Mouse (Mus musculus): Measurements from ENCODE around the gene Tnfrsf14. TPM values are rescaled to one million over a fixed set of nuclear protein-coding genes. Genes with fewer than 3 reads are reported as not detected.

Gene Tnfrsf14
- polyA plus RNA-seq, 1 experiment from 2014 or later = 2.4 TPM

GRCm38 (mm10) chr4:154926969-154927898 is 1.1 kb downstream of the Tnfrsf14 start:
- no peaks in the 10 kb centered on the region for H3K36me3 ChIP-seq
- H3K4me3 ChIP-seq = peak overlapping the region; percentile 22
- no peaks in the 10 kb centered on the region for H3K27me3 ChIP-seq (ENCODE audit: low read depth, poor library complexity, severe bottlenecking)
- WGBS = 49% methylated on average over 9 of the region's 9 CpGs
- no peaks in the 10 kb centered on the region for H3K9me3 ChIP-seq (replicated peaks)
- DNase-seq (ENCODE audit: low spot score) = peak; percentile 47
- H3K27ac ChIP-seq = peak overlapping the region; percentile 87
- peaks cover 29% of the 10 kb centered on the region for H3K4me1 ChIP-seq

GRCm38 (mm10) chr4:154925413-154925812 is 3.0 kb downstream of the Tnfrsf14 start:
- Histone ChIP-seq H3K27ac (no peak overlapping the region), H3K4me1 (peaks cover 29% of the 10 kb centered on the region), H3K9me3 (replicated peaks) (no peaks in the 10 kb centered on the region), H3K4me3 (no peak overlapping the region), H3K27me3 (ENCODE audit: low read depth, poor library complexity, severe bottlenecking) (no peaks in the 10 kb centered on the region), H3K36me3 (no peaks in the 10 kb centered on the region)
- no peak for DNase-seq (ENCODE audit: low spot score)
- 50% methylated on average over 4 of the region's 4 CpGs for WGBS

GRCm38 (mm10) chr4:154922931-154923330 is 5.4 kb downstream of the Tnfrsf14 start:
- H3K4me1 ChIP-seq = peaks cover 17% of the 10 kb centered on the region
- 83% methylated on average over 5 of the region's 5 CpGs for WGBS
- no peak overlapping the region for H3K4me3 ChIP-seq
- no peaks in the 10 kb centered on the region for H3K36me3 ChIP-seq
- no peak overlapping the region for H3K27ac ChIP-seq
- no peaks in the 10 kb centered on the region for H3K9me3 ChIP-seq (replicated peaks)
- DNase-seq (ENCODE audit: low spot score) = no peak
- no peaks in the 10 kb centered on the region for H3K27me3 ChIP-seq (ENCODE audit: low read depth, poor library complexity, severe bottlenecking)

GRCm38 (mm10) chr4:154922291-154922690 is 6.1 kb downstream of the Tnfrsf14 start:
- H3K4me1 ChIP-seq = peaks cover 11% of the 10 kb centered on the region
- 86% methylated on average over 4 of the region's 4 CpGs for WGBS
- H3K27ac ChIP-seq = no peak overlapping the region
- no peak overlapping the region for H3K4me3 ChIP-seq
- no peak for DNase-seq (ENCODE audit: low spot score)
- no peaks in the 10 kb centered on the region for H3K9me3 ChIP-seq (replicated peaks)
- no peaks in the 10 kb centered on the region for H3K36me3 ChIP-seq
- H3K27me3 ChIP-seq (ENCODE audit: low read depth, poor library complexity, severe bottlenecking) = no peaks in the 10 kb centered on the region

GRCm38 (mm10) chr4:154916662-154917061 is 11.7 kb downstream of the Tnfrsf14 start:
- H3K36me3 ChIP-seq = no peaks in the 10 kb centered on the region
- 79% methylated on average over 4 of the region's 4 CpGs for WGBS
- no peaks in the 10 kb centered on the region for H3K27me3 ChIP-seq (ENCODE audit: low read depth, poor library complexity, severe bottlenecking)
- H3K4me3 ChIP-seq = no peak overlapping the region
- H3K4me1 ChIP-seq = peaks cover 1% of the 10 kb centered on the region; the same call in 1 of the 2 replicates
- no peak overlapping the region for H3K27ac ChIP-seq
- H3K9me3 ChIP-seq (replicated peaks) = no peaks in the 10 kb centered on the region
- no peak for DNase-seq (ENCODE audit: low spot score)

- 87% methylated on average over 10 of the region's 10 CpGs for WGBS
- Histone ChIP-seq H3K4me3 (no peak overlapping the region), H3K27ac (no peak overlapping the region), H3K27me3 (ENCODE audit: low read depth, poor library complexity, severe bottlenecking) (no peaks in the 10 kb centered on the region), H3K36me3 (no peaks in the 10 kb centered on the region), H3K9me3 (replicated peaks) (no peaks in the 10 kb centered on the region), H3K4me1 (peaks cover 15% of the 10 kb centered on the region)
- no peak for DNase-seq (ENCODE audit: low spot score)
Observed at GRCm38 (mm10) chr4:154915286-154915685, 13.1 kb downstream of the Tnfrsf14 start.

- no peak overlapping the region for H3K4me3 ChIP-seq
- WGBS = 79% methylated on average over 3 of the region's 3 CpGs
- no peaks in the 10 kb centered on the region for H3K36me3 ChIP-seq
- DNase-seq (ENCODE audit: low spot score) = no peak
- no peaks in the 10 kb centered on the region for H3K9me3 ChIP-seq (replicated peaks)
- H3K27ac ChIP-seq = no peak overlapping the region
- peaks cover 16% of the 10 kb centered on the region for H3K4me1 ChIP-seq
- H3K27me3 ChIP-seq (ENCODE audit: low read depth, poor library complexity, severe bottlenecking) = no peaks in the 10 kb centered on the region
Observed at GRCm38 (mm10) chr4:154914707-154915106, 13.7 kb downstream of the Tnfrsf14 start.

GRCm38 (mm10) chr4:154914252-154914651 is 14.1 kb downstream of the Tnfrsf14 start:
- DNase-seq (ENCODE audit: low spot score) = no peak
- no peak overlapping the region for H3K27ac ChIP-seq
- no peaks in the 10 kb centered on the region for H3K27me3 ChIP-seq (ENCODE audit: low read depth, poor library complexity, severe bottlenecking)
- no peak overlapping the region for H3K4me3 ChIP-seq
- peaks cover 16% of the 10 kb centered on the region for H3K4me1 ChIP-seq
- 96% methylated on average over 4 of the region's 4 CpGs for WGBS
- H3K36me3 ChIP-seq = no peaks in the 10 kb centered on the region
- no peaks in the 10 kb centered on the region for H3K9me3 ChIP-seq (replicated peaks)

- DNase-seq (ENCODE audit: low spot score) = no peak
- Histone ChIP-seq H3K4me3 (no peak overlapping the region), H3K9me3 (replicated peaks) (no peaks in the 10 kb centered on the region), H3K27me3 (ENCODE audit: low read depth, poor library complexity, severe bottlenecking) (no peaks in the 10 kb centered on the region), H3K27ac (no peak overlapping the region), H3K4me1 (peaks cover 16% of the 10 kb centered on the region), H3K36me3 (no peaks in the 10 kb centered on the region)
- WGBS = 94% methylated on average over 3 of the region's 3 CpGs
Observed at GRCm38 (mm10) chr4:154913845-154914244, 14.5 kb downstream of the Tnfrsf14 start.

GRCm38 (mm10) chr4:154911644-154912043 is 16.7 kb downstream of the Tnfrsf14 start:
- Histone ChIP-seq H3K36me3 (no peaks in the 10 kb centered on the region), H3K27me3 (ENCODE audit: low read depth, poor library complexity, severe bottlenecking) (no peaks in the 10 kb centered on the region), H3K9me3 (replicated peaks) (no peaks in the 10 kb centered on the region), H3K4me1 (peaks cover 23% of the 10 kb centered on the region), H3K4me3 (no peak overlapping the region), H3K27ac (peak overlapping the region; percentile 59)
- WGBS = 77% methylated on average over 2 of the region's 2 CpGs
- no peak for DNase-seq (ENCODE audit: low spot score)

- Histone ChIP-seq H3K4me3 (peak overlapping the region; percentile 5; the same call in 1 of the 2 replicates), H3K27me3 (ENCODE audit: low read depth, poor library complexity, severe bottlenecking) (no peaks in the 10 kb centered on the region)
Observed at GRCm38 (mm10) chr4:154910606-154911522, 17.5 kb downstream of the Tnfrsf14 start.

GRCm38 (mm10) chr4:154908490-154908889 is 19.9 kb downstream of the Tnfrsf14 start:
- Histone ChIP-seq H3K4me1 (peaks cover 36% of the 10 kb centered on the region), H3K4me3 (no peak overlapping the region), H3K36me3 (no peaks in the 10 kb centered on the region), H3K27ac (no peak overlapping the region), H3K9me3 (replicated peaks) (no peaks in the 10 kb centered on the region), H3K27me3 (ENCODE audit: low read depth, poor library complexity, severe bottlenecking) (no peaks in the 10 kb centered on the region)
- DNase-seq (ENCODE audit: low spot score) = no peak
- WGBS = 90% methylated on average over 5 of the region's 5 CpGs

More at GRCm38 (mm10) chr4:154910606-154911522, 17.5 kb downstream of the Tnfrsf14 start:
- WGBS = 38% methylated on average over 15 of the region's 15 CpGs
- DNase-seq (ENCODE audit: low spot score) = no peak
- H3K4me1 ChIP-seq = peaks cover 23% of the 10 kb centered on the region
- peak overlapping the region; percentile 59; the same call in 1 of the 2 replicates for H3K27ac ChIP-seq
- no peaks in the 10 kb centered on the region for H3K9me3 ChIP-seq (replicated peaks)
- no peaks in the 10 kb centered on the region for H3K36me3 ChIP-seq
